Mouse (Mus musculus) cerebellum, adult 11-12 months (tissue): Measurements from ENCODE around the gene Amer2.
A peak's percentile ranks its signal among the peaks of the same experiment; 100 is the strongest.
"Not testable (repeated sequence)": the region's sequence is repeated elsewhere in the genome, so short reads cannot be mapped to it uniquely, and the experiment has no call there.

Experiments
- DNase-seq: peaks from one replicate; pipeline ENCODE4 v3.0.0; 2022

The Amer2 gene

GRCm38 (mm10) chr14:60372821-60373309 lies at the start of gene Amer2:
Amer2 (plus strand) TSS chr14:60373259.
- DNase-seq, result peak; percentile 87

DNA sequence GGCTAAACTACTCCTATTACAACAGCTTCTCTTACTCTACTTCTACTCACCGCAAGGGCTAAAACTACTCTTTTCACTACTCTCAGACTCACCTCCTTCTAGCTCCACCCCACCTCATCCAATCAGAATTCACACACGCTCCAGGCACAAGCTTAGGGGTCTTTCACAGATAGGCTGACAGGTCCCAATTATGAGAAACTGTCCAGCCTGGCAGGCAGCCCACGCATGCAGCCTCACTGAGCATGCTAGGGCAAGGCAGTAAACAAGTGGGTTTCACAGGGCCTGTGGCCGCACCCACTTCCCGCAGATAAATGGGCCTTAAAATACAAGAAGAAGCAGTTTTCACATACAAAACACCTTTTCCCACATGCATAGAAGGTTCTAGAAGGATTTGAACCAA lies 33.1 kb upstream of the Amer2 start:
- not testable (repeated sequence) for DNase-seq

DNA sequence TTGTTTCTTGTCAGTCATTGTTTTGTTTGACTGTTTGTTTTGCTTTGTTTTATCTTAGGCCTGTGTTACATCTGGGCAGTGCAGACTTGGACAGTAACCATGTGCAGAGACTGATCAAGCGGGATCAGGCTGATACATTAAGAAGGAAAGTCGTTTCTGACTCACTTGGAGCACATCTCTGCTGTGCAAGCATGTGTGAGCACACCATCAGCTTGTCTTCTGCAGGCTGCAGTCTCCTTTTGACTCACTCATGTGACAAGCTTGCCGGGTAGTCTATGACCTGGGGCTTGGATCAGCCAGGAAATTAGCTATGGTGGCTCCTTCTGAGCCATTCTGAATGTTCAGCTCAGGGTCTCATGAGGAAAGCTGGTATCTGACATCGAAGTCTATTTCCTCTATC lies 32.5 kb upstream of the Amer2 start:
- DNase-seq, result no peak

DNA sequence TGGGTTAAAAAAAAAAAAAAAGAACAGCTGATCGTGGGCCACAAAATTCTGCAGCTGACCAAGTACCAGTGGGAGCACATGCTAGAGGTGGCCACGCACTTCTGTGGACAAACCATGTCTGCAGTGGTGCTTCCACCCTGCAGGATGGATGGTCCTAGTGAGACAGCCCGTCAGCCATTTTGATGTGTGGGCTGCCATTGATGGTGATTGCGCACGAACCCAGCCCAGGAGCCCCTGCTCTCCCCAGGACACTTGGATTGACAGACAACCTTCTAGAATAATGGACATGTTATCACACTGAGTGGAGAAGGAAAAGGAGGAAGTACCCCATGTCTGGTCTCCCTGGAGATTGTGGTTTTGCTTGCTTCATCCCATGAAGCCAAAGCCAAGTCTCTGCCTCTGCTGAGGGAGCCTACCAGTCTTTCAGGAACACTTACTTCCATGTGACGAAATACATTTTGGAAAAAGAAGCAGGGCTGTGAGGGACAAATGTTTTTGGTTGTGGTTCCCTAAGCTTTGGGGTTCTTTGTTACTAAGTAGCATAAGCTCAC lies 27.7 kb upstream of the Amer2 start:
- no peak for DNase-seq

- DNase-seq, result peak; percentile 11
Observed at GRCm38 (mm10) chr14:60358347-60358746, 14.7 kb upstream of the Amer2 start.

GRCm38 (mm10) chr14:60361380-60362212 lies 11.5 kb upstream of the Amer2 start:
- DNase-seq, result peak; percentile 2

- DNase-seq, result no peak
Observed at GRCm38 (mm10) chr14:60366729-60367128, 6.3 kb upstream of the Amer2 start.

DNA sequence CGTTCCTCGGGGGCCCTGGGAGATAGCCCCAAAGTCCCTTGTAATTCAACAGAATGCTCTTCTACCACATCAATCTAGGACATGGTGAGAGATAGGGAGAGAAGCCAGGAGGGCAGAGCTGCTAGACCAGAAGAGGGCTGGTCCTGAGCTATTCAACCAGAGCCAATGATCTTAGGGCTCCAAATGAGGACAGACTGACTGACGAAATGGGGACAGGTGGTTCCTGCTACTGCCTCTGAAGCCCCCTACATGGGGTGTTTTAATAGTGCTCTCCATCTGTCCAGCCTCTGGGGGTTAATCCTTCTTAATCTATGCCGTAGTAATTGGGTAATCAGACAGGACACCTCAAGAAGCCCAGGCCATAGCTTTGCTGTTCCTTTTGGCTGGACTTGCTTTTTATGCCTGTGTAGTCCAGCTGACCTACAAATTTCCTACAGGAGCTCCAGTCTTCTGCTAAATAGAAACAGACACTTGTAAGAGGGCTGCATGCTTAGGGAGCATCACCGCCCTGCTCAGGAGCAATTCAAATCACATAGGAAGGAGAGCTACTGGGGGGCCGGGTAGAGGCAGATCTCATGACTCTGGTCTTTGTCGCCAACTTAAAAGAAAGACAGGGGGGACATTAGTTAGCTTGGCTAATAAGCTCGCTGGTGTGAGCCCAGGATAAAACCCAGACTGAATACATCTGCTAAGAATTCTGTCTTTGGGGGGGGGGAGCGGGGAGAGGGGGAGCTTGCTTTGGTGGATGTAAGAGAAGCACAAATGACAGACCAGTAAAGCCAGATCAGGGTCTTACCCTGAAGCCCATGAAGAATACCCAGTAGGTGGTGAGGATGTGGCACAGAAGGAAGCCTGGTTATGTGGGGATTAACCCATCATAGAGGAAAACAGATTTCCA lies 4.0 kb upstream of the Amer2 start:
- DNase-seq, result peak; percentile 45

- peak; percentile 29 for DNase-seq
Observed at GRCm38 (mm10) chr14:60369667-60370315, 3.3 kb upstream of the Amer2 start.

DNA sequence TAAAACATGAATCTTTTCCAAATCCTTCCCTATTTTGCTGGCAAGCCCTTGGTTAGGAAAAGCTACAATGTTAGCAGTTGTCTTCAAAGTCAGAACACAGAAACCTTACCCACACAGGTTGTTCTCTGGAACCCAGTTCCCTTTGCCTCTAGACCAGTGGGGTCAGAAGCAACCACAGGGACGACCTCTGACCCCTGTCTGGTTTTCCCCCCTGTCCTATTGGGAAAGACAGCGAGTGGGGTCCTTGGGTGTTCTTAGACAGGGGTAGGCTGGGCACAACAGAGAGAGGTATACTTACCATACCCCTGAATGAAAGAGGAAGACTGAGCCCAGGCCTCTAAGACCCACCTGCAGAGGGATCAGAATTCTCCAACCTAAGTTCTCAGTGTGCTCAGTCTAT lies 4.0 kb downstream of the Amer2 start:
- DNase-seq, result peak; percentile 62

DNA sequence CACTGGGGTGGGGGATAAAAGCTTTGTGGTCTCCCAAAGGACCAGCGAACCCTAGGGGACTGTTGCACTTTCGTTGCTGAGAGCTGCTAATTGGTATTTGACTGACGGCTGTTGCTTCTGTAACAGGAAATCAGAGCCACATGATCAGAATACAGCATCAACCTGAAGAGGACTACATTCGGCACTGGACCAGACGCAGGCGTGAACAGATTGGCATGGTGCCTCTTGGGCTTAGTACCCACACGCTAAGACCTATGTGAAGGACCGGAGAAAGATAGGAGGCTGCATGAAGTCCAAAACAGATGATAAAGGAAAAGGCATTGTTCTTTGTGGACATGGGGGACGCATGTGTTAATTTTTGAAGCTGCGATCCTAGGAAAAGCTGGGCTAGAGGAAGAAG lies 4.5 kb downstream of the Amer2 start:
- DNase-seq, result peak; percentile 87

DNA sequence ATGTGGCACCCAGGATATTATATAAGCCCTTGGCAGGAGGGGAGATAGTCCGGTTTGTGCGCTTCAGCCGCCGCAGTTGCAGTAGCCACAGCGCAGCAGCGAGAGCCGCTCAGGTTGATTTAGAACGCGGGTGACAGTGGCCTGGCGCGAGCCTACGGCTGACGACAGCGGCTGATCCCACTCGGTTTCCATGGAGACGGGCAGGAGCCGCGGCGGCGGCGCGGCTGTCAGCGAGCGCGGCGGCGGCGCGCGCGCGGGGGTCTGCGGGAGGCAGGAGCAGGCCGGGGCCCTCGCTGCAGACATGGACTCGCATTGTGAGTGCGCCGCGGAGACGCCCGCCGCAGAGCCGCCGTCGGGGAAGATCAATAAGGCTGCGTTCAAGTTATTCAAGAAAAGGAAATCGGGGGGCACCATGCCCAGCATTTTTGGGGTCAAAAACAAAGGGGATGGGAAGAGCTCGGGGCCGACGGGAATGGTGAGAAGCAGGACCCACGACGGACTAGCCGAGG lies 5.1 kb downstream of the Amer2 start:
- DNase-seq, result peak; percentile 95

DNA sequence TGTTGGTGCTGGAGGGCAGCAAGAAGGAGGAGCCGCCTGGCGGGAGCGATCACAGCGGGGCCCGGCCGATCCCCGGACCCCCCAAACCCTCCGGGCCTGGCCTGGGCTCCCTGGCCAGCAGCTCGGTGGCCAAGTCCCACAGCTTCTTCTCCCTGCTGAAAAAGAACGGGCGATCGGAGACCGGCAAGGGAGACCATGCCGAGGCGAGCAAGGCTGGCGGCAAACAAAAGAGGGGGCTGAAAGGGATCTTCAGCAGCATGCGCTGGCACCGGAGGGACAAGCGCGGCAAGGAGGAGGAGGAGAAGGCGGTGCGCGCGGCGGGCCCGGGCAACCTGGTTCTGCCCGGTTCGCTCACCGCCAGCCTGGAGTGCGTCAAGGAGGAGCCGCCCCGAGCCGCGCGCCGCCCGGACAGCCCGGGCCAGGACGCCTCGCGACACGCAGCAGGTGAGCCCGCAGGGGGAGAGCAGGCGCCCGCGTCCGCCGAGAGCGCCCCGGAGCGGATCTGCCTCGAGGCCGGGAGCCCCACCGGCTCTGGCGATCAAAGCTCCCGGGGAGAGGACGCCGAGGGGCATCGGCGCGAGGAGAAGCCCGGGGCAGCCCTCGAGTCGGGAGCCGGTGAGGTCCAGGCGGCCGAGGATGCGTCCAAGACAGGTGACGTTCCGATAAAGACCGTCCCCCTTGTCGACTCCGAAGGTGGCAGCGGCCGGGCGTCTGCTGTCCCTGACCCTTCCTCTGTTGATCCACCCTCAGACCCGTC lies 5.7 kb downstream of the Amer2 start:
- peak; percentile 80 for DNase-seq

GRCm38 (mm10) chr14:60379323-60379957 lies 6.4 kb downstream of the Amer2 start:
- peak; percentile 70 for DNase-seq

DNA sequence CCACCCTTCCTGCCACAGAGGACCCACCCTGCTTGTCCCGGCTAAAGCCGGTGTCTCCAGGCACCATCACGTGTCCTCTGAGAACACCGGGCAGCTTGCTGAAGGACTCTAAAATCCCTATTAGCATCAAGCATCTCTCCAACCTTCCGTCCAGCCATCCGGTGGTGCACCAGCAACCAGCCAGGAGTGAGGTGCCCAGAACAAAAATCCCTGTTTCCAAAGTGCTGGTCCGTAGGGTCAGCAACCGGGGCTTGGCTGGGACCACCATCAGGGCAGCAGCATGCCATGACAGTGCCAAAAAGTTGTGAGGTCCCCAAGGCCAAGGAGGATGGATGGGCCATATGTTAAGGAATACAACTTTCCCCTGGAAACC lies 6.9 kb downstream of the Amer2 start:
- peak; percentile 62 for DNase-seq

DNA sequence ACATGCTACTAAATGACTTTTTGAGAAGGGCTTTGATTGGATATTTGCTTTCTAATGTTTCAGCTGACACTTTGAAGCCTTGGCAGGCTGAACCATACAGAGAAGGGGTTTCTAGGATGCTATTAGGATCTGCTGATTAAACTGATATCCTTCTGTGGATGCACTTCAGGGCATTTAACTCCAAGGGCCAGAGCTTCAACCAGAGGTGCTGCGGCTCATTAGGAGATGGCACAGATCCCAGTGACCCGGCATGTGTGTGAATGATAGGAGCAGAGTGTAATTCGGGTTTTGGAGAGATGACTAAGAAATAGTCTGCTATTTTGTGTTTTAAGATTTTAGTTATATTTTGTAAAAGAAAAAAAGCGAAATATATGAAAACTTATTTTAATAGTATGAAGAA lies 8.6 kb downstream of the Amer2 start:
- DNase-seq, result no peak

- peak; percentile 57 for DNase-seq
Observed at GRCm38 (mm10) chr14:60383816-60384215, 10.8 kb downstream of the Amer2 start.

- no peak for DNase-seq
Observed at GRCm38 (mm10) chr14:60384269-60384668, 11.2 kb downstream of the Amer2 start.

- no peak for DNase-seq
Observed at GRCm38 (mm10) chr14:60385079-60385643, 12.1 kb downstream of the Amer2 start.

DNA sequence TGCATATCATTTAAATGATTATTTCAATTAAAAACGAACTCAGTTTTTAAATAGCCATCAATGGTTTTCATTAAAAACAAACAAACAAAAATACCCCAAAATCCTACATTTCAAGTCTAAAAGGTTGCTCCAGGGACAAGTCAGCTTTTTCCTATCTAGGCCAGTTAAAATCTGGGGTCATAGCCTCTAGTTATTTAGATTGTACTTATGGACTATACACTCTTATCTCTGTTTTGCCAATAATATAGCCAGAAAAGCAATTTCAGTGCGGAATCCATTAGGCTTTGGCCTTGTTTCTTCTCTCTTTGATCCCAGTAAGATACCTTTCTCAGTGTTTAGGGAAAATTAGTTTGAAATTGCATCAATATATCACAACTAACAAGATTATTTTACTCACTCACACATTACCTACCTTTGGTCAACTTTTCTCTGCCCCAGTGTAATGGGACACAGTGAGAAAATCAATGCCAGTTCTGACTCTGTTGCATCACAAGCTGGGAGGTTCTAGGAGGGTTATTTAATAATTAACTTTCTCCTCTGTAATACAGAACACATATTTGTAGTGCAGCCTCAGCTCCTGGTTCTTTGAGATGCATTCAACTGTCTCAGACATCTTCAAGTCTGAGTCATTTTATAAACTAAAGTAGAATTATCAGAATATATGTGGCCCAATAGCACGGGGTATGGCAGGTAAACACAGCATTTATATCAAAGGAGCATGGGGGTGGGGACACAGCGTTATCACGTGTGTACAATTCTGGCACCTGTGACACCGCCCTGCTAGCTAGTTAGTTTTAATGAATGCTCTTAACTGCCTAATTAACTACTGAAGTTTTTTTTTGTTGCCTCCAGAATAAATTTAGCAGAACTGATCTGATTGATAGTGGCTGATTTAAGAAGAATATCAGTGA lies 13.8 kb downstream of the Amer2 start:
- DNase-seq, result no peak
